Mouse (Mus musculus): ENCODE measurements at regions not wholly inside any gene's neighbourhood (a gene's known extent, or its start where the extent isn't known, plus 50 kb on each side); places are given as distances from the start of the nearest gene placed in this dataset.

DNA sequence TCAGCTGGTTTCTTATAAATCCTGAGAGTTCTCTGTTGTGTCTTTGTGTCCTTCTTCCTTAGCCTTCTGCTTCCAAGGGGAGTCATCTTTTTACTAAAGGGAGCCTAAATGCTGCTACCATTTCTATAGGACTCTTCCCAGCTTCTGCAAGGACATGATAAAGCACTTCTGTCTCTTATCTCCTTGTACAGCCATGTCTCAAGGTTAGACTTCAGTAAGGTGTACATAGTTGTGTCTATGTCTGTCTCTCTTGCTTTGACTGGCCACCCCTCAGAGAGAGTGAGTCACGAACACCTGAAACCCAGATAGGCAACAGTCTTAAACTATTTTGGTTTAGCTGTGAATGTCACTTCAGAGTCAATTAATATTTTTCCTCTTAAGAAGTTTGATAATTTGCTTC, 353.0 kb downstream of the Btg1 start:
- no peak for DNase-seq

DNA sequence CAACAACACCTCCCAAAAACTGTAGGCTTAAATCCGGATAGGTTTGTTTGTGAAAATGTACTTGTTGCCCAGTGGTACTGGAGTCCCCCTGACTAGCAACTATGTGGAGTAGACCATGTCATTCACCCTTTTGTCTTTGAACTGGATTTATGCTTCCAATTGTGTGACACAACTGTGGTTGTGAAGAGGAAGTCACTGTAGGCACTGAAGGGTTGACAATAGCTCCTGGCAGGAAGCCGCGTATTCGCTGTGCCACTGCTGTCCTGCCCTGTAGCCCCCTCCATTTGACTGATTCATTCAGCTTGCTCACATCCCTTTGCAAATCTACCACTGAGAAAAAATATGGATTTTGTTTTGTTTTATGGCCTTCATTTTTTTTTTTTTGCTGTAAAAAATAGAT, 353.9 kb downstream of the Btg1 start:
- DNase-seq = no peak

DNA sequence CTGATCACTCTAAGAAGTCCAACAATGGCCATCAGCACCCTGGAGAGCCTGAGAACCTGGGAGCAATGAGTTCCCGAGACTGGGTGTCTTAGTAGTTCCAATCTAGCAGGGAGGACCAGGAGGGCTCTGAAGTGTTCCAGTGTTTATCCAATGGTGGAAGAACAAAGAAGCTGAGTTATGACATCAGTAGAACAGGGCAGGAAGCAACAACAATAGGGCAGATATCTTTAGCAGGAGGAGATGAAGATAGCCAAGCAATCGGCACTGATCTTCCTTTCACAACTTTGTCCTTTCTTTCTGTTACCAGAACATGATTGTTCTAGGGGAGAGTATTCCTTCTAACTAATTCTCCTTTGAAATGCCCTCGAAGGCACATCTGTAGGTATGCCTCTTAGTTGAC, 355.0 kb downstream of the Btg1 start:
- DNase-seq = no peak

DNA sequence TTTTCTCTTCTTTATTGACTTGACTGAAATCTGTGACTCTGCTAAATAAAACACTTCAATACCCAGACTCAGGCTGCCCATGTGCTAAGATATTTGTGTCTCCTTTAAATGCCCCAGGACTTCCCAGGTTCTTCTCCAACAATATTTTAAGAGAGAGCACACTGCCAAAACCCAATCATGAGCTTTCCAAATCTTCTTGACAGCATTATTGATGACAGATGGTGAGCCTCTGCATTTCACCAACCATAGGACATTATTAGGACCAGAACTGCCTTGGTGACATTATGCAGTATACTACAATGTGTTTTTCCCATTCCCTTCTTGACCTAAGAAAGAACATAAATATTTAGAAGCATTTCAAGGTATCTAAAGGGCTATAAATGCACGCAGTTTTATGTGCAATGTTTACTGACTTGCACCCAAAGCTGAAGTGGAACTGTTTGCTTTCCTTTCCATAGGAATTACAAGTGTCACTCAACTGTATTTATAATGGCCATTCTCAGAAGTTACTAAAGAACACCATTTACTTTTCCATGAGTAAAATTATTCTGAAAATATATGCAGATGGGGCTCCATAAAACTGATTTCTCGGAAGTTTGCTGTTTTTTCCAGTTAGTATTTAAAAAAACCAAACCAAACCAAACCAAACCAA, 357.6 kb downstream of the Btg1 start:
- no peak for DNase-seq

DNA sequence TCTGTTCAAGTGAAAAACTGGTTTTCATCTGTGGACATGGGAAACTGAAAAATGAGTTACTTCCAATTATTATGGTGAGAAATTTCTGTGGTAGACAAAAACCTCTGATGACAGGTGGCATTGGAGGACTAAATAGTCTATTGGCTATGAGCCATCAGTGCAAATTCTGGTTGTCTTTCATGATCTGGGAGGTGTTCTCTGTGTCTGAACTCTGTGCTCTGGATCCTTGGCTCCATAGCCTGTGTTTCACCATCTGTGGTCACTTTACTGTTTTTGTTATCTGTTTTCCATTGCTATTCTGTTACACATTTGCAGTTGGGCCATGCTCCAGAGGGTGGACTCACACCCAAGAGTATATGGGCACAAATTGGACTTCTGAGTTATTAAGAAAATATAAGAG, 359.9 kb downstream of the Btg1 start:
- DNase-seq = no peak

DNA sequence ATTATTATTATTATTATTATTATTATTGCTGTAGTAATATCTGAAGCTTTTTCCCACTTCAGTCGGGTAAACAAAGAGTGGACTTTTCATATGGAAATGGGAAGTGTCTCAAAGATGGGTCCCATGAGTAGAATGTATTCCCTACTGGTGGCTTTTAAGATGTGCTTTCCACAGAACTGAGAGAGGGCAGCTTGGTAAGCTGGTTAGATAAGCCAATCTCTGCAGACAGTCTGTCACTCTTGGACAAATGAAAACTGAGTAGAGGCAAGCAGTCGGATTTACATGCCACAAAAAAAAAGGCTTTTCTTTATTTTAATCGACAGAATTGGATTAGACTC, 363.7 kb downstream of the Btg1 start:
- DNase-seq = no peak

DNA sequence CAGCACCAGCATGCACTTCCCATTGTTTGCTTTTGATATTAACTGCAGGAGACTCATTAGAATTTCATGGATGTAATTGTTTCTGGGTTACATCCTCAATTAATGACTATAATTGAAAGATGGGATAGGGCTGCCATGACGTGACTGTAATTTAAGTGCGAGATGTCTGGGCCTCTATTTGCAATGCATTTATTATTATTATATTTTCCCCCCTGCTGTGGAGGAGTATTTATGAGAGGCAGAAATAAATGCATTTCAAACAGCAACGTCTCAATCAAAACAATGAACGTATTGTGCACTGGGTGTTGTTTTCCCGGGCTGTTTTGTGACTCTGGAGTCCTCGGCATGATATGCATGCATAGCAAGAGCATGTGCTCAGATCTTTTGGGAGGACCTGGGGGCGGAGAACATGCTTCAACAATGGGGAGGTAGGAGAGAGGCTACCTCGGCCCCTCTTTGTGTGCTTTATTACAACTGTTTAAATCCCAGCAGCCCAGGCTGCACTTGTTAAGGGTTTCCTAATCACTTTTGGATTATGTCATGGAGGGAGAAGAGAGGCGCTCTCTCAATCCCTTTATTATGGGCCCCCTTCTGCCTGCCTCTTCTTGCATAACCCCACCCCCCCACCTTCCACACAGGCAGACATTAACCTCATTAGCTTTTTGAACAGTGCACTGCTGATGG, 364.2 kb downstream of the Btg1 start:
- no peak for DNase-seq

DNA sequence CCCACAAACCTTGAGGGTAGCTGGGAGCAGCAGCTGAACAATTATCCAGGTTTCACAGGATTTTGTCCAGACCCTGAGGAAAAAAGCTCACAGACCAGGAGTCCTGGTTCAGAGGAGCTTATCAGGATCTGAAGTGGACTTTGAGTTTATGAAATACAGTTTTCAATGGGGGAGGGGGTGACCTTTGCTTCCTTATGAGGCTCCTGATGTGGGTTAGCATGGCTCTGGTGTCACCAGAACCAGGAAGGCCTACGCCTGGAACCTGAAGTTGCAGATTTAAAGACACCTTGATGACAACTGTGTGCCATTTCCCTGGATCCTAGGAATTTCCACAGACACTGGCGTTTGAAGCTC, 364.7 kb downstream of the Btg1 start:
- DNase-seq = no peak

DNA sequence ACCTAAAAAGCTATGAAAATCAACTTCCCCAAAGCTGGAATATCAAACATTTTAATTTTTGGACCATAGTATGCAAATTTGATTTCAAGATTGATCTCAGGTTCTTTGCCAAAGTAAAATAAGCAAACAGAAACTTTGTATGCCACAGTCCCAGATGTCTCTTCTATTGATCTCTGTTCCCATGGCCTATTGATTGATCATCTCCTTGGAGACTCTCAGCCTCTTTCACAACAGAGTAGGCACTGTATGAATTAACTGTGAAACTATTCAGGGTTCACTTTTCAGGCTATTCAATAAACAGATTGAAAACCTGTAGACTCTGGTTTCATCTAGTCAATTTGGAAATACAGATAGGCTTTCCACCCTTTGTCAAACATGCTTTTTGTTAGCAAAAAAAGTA, 384.1 kb downstream of the Btg1 start:
- no peak for DNase-seq

DNA sequence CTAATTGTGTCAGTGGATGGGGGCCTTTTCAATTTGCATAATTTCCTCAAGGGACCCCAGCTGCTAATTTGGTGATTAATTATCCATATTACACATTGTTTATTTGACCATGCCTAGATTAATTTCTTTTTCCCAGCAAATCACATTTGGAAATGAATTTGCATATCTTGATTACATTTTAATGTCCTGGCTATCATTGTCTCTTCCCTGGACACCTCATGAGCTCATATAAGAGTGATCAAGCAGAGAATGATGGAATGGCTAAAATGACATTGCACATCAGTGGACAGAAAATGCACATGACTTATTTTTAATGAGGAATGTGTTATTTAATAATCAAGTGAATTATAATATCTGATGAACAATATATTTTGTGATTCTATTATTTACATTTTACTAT, 392.1 kb downstream of the Btg1 start:
- DNase-seq = no peak

DNA sequence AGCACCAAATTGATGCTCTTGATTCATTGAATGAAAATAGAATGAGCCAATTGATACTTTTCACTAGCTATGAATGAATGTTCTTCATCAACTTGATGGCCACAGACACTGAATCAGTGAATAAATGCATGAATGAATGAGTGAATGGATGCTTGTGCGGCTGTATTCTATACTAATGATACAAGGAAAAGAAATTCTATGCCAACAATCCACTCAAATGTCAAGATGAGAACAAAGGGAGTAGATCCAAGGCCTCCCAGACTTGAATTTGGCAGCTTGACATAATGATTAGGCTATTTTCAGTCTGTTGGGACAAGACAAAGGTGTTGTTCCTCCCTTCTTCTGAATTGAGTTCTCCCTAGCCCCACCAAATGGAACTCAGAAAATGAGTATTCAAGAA, 393.1 kb downstream of the Btg1 start:
- DNase-seq = no peak

DNA sequence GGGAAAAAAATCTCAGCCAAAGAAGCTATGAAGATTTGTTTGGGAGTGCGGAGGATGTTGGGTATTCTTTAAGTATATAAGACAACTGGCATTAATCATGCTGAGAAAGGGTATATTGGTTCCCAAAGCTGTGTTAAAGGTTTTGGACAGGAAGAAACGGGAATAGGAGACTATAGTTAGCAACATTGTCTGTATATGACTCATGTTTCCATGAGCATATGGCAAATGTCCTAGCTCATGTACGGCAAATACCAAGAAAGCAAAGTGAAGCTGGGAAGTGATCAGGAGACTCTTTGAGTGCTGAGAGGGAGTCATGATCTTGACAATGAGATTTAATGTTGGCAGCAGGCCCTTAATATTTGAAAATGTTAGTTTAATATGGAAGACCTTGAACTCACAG, 401.8 kb downstream of the Btg1 start:
- DNase-seq = no peak

DNA sequence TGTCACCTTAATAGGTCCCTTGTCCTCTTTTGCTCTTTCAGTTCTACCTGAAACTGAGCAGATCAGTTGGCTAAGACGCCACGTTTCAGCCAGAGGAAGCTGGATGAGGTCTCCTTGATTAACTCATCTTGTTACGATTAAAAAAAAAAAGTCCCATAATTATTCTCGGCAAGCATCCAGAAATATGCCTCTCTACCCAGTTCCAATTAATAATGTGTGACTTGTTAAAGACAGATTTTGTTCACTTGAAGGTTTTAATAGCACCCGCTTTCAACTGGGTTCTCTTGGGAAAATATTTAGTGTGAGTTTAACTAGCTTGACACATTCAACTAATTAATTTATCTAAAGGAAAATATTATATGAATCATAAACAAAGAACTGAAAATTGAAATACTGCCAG, 412.0 kb downstream of the Btg1 start:
- DNase-seq = no peak

DNA sequence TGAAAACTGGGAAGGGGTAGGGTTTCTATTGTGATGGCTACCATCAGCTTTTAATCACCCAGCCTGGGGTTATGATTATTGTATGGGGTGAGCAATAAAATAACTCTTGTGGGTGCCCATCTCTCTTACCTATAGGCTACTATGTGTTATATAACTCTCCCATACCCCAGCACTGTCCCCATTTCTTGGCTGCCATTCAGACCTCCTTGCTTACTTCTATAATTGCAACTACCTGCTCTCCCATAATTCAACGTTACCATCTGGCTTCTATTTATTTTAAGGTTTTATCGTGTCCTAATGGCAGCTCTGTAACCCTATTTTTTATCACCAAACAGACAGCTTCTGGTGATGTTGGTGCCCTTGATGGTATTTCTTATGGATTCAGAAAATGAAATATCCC, 414.2 kb downstream of the Btg1 start:
- DNase-seq = no peak

DNA sequence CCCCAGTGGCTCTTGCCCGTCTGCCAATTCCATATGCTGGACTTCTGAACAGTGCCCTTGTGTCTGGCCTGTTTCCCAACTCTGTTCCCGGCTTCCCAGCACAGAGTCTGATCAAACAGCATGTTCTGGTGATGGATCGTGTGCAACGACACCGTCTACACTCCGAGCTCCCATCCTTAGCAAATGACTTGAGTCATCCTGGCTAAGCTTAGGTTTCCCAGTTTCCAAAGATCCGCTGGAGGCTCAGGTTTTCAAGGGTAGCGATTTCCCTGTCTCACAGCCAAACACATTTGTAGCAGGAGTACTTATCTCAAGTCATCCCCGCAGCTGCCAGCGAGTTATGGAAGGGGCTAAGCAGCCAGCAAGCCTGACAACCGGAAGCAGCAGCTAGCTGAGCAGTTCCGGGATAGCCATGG, 418.6 kb downstream of the Btg1 start:
- DNase-seq = no peak

DNA sequence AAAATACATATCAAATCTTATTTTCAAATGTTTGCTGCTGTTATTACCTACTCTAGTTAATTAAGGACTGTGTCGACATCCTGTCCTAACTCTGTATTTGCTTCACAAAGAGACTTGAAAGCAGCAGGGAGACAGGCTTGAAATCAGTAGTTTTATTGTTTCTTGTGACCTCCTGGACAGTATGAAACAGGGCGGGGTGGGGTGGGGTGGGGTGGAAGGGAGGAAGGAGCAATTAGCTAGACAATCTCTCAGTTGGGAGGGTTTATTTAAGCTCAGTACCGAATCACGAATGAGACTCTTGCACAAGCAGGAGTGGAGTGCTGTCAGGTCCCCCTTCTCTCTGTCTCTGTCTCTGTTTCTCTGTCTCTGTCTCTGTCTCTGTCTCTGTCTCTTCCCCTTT, 421.2 kb downstream of the Btg1 start:
- no peak for DNase-seq

DNA sequence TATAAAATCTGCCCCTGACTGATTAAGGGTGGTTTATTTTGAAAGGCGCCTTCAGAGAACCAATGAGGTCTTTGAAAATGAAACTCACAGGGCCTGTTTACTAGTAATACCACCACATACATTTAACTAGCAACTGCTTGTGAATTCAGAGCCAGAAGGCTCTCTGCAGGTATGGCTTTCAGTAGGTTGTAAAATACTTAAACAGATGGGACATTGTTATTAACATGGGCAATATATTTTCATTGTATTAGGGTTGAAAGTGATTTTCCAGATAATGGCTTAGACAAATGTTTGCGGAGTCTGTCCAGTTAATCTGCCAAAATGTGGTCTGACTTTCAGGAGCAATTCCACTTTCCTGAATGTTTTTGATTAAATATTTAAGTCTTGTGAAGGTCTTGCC, 430.8 kb downstream of the Btg1 start:
- DNase-seq = no peak

DNA sequence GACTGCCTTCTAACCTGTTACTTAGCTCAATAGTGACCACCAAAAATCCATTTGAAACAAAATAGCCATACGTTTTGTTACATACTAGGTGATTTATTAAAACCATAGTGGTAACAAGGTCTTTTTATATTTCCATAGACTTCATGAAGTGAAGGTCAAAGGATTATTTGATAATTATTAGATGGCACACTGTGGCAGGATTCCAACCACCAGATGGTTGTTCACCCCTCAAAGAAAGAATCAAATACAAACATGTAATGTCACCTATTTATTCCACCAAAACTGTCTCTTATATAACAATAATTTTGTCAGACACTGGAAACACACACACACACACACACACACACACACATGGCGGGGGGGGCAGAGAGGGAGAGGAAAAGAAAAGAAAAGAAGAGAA, 431.2 kb downstream of the Btg1 start:
- DNase-seq = no peak

DNA sequence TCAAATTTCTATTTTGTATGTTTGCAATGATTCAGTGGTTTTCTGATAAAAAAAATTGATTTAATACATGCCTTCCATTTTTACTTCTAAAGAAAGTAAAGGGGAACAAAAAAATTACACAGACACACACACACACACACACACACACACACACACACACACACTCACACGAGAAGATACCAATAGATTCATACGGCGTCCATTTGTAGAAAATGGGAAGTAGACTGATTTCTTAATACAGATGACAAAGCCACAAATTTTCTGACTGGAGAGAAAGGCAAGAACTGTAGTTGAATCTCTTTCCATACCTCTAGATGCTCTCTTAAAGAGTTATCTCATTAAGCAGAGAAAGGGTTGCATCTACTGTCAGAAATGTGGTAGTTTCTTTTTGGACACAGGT, 424.9 kb upstream of the Dcn start:
- no peak for DNase-seq

DNA sequence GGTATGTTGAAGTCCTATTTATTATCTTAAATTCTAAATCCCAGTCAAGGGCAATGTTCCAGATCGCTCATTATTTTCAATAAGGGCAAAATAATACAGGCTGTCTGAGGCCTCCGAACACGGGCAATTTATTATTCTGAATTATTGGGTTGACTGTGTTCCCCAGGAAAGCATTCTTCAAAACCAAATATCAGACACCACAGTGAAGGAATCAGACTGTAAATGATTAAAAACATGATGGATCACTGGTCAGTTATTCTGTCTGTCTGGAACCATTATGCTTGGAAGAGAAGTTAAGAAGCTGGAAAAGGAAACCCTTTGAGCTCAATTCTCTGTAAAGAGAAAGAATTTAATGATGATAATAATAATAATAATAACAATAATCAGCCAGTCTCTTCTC, 417.4 kb upstream of the Dcn start:
- DNase-seq = no peak

DNA sequence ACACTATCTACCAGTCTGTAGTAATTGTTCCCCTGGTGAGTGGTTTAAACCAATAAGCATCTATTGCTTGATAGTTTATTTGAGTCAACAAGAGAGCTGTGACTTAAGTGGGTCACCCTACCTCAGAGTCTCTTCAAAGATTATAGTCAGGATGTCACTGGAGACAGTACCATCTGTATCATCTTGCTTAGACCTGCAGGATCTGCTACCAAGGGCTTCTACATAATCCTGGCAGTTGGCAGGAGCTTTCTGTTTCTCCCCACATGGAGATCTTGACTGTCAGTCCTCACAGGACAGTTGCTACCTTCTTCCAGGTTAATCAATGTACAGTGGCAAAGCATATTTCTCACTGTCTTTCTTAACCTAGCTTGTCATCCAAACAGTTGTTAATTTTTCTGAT, 414.9 kb upstream of the Dcn start:
- no peak for DNase-seq

DNA sequence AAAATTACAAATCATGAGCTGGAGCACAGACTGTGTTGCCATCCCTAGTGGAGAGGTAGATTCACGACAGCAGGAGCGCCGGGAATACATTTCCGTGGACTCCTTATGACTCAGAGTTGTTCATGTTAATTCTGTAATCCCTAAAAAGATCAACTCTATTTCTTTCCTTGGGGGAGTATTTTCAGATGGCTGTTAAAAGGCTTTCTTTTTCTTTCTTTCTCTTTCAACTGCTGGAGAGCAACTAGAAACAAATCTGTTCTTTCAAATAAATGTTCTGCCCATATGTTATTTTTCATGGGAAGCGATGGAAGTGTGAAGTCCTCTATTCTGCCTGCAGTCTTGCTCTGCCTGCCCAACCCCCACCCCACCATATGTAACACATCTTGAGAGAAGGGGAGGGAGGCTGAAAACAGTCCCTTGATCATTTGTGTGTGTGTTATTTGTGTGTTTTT, 401.4 kb upstream of the Dcn start:
- no peak for DNase-seq

DNA sequence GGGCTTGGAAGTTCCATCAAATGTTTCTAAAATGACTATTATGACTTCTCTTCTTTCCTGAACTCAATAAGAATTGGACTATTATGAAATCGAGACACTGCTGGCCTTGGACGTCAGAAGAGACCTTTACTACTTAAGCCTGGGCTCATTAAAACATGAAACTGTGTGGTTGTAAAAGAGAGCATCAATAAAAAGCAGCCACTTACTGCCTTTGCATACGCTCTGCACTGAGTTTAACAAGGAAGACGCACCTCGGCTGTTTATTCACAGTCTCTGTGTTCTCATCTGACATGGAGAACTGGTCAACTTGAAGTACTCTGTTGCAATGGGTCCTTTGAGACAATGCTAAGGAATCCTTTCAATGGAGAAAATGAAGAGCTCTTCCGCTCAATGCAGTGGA, 399.8 kb upstream of the Dcn start:
- DNase-seq = no peak

DNA sequence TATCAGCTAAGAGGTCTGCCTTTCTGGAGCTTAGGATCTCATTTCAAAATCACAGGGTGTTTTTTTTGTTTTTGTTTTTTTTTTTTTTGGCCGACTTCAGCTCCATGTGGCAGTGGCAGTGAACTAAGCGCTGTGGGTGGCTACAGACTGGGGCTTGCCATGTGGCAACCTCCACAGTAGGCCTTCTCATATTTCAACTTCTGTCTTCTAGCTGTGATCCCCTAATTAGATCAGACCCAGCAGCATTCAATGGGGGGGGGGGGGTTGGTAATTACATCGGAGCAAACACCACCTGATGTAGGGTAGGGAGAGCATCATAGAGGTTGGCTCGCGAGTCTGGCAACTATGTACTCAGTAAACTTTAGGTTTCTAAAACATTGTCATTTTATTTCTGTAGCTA, 392.1 kb upstream of the Dcn start:
- DNase-seq = no peak

DNA sequence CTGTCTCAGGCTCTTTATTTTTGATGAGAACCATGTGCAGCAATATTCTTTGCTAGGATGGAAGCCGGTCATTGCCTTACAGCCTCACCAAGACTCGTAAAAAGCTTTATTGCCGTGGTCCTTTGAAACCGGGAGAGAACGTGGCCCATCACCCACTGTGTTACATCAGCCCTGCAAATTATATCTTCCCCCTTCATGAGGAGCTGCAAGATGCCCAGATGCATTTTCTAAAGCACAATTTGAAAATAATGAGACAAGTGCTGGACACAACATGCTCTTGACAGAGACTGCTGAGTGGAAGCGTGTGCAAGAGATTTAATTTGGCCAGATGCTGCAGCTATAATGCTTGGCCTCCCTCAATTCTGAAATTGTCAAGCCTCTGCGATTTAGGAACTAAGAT, 389.2 kb upstream of the Dcn start:
- no peak for DNase-seq

DNA sequence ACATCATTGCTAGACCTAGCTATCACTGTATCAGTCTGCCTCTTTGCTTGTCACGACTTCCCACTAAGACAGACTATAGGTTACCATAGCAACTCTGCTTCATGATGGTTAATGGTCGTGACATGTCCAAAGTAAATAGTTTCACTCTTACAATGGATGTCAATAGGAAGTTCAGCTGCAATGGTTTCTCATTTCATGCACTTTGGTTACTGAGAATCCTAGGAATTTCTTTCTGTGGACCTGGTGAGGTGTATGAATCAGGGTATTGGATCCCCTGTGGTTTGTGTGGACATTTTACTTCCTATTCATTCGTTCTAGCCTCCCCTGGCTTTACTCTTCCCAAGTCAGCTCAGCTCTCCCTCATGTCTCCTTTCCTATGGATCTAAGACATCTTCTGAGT, 385.5 kb upstream of the Dcn start:
- DNase-seq = no peak
